Mouse (Mus musculus) midbrain, embryonic 11.5 days (tissue): ENCODE data around the gene Brap. TPM values are rescaled to one million over a fixed set of nuclear protein-coding genes. Genes with fewer than 3 reads are reported as not detected.

Source experiments
- ATAC-seq: fragments of 200-750 bp; cut with Nextera tagmentation; 2 replicates; pipeline ENCODE4 v1.8.0; 2017; ENCODE audit warnings: moderate TSS enrichment, moderate library complexity; ENCODE audit not compliant: low FRiP score
- DNase-seq: peaks from one replicate; pipeline ENCODE4 v3.0.0; 2015; ENCODE audit warnings: low spot score; ENCODE audit errors: missing footprints
- H3K27ac ChIP-seq: fragments of 300-500 bp; sonication (generic); 2 replicates; pipeline ENCODE4 v1.5.1; 2014; ENCODE audit warnings: low read depth, low read length
- H3K27me3 ChIP-seq: fragments of 300-500 bp; sonication (generic); 2 replicates; pipeline ENCODE4 v1.6.1; 2014; ENCODE audit warnings: mild to moderate bottlenecking, low read length, moderate library complexity, mixed read lengths; ENCODE audit not compliant: control insufficient read depth, insufficient read depth
- H3K36me3 ChIP-seq: fragments of 300-500 bp; sonication (generic); 2 replicates; pipeline ENCODE4 v1.6.1; 2014; ENCODE audit warnings: mild to moderate bottlenecking, low read length, moderate library complexity, mixed read lengths; ENCODE audit not compliant: control insufficient read depth, insufficient read depth
- H3K4me1 ChIP-seq: fragments of 300-500 bp; sonication (generic); 2 replicates; pipeline ENCODE4 v1.6.1; 2014; ENCODE audit warnings: low read length; ENCODE audit not compliant: control insufficient read depth, insufficient read depth
- H3K4me2 ChIP-seq: fragments of 300-500 bp; sonication (generic); 2 replicates; pipeline ENCODE4 v1.6.1; 2014; ENCODE audit warnings: mild to moderate bottlenecking, moderate library complexity
- H3K4me3 ChIP-seq: fragments of 300-500 bp; sonication (generic); 2 replicates; pipeline ENCODE4 v1.5.1; 2014; ENCODE audit warnings: low read depth, low read length
- H3K9ac ChIP-seq: fragments of 300-500 bp; sonication (generic); 2 replicates; pipeline ENCODE4 v1.6.1; 2014; ENCODE audit warnings: low read length
- H3K9me3 ChIP-seq: fragments of 300-500 bp; sonication (generic); 2 replicates; pipeline ENCODE4 v1.6.1; 2016; ENCODE audit warnings: low read length; ENCODE audit not compliant: control insufficient read depth
- WGBS: fragments of 180-500 bp; shearing (Covaris S2); extraction: QIAGEN DNeasy Blood & Tissue Kit; methylation state at CpG from one replicate; pipeline ENCODE4 v1.1.7; 2014; 5-methylcytosine and 5-hydroxymethylcytosine counted together
- polyA plus RNA-seq: library from polyadenylated mRNA; unstranded; fragments of >200 nt; fragmentation: Nextera tagmentation; extraction: Ambion mirVana; gene quantifications from 2 replicates; pipeline ENCODE4 v1.2.1, GENCODE M21; 2014

The Brap gene
- polyA plus RNA-seq, 1 experiment from 2014 or later, result 43.0 TPM

DNA sequence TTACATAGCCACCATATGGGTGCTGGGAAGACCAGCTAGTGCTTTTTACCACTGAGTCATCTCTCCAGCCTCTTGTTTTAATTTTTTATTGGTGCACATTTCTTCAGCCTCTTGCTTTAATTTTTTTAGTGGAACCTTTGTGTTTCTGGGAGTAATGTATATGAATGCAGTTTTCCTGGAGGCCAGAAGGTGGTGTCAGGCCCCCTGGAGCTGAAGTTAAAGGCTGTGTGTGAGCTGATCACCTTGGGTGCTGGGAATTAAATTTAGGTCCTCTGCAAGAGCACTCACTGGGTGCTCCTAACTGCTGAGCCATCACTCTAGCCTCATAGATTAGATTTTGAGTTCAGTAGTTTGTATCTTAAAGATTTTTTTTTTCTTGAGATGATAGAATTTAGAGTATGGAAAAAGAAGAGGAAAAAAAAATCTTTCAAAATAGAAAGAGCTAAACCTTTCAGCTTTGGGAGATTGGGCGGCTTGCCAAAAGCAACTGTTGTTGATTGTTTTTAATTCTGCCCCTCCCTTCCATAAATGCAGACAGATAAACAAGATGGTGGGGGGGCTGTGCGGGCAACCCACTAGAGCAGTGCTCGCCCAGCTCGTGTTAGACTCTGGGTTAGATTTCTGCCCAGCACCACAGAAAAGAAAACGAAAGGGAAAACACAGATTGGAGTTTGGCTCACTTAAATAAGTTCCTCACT is 60.7 kb downstream of the Brap start:
- WGBS, result 97% methylated on average over 5 of the region's 5 CpGs
- DNase-seq, result no peak

GRCm38 (mm10) chr5:121721841-121722240 is 61.5 kb downstream of the Brap start:
- ATAC-seq (no peak), DNase-seq (no peak)
- H3K36me3 ChIP-seq, result no peaks in the 10 kb centered on the region
- H3K4me2 ChIP-seq, result no peak overlapping the region
- H3K27me3 ChIP-seq, result no peaks in the 10 kb centered on the region
- H3K4me1 ChIP-seq, result no peaks in the 10 kb centered on the region
- H3K9ac ChIP-seq, result no peak overlapping the region
- WGBS, result 81% methylated on average over 3 of the region's 3 CpGs
- no peak overlapping the region for H3K27ac ChIP-seq
- no peak overlapping the region for H3K4me3 ChIP-seq
- no peaks in the 10 kb centered on the region for H3K9me3 ChIP-seq

More for the DNA sequence above, 60.7 kb downstream of the Brap start:
- no peak overlapping the region for H3K27ac ChIP-seq
- no peak for ATAC-seq
- no peaks in the 10 kb centered on the region for H3K36me3 ChIP-seq
- H3K4me3 ChIP-seq, result no peak overlapping the region
- H3K4me1 ChIP-seq, result no peaks in the 10 kb centered on the region; the same call in 1 of the 2 replicates
- no peak overlapping the region for H3K9ac ChIP-seq
- no peaks in the 10 kb centered on the region for H3K9me3 ChIP-seq
- no peaks in the 10 kb centered on the region for H3K27me3 ChIP-seq
- no peak overlapping the region for H3K4me2 ChIP-seq

GRCm38 (mm10) chr5:121724678-121725077 is 64.3 kb downstream of the Brap start:
- no peak for ATAC-seq
- WGBS, result 89% methylated on average over 1 of the region's 1 CpGs

DNA sequence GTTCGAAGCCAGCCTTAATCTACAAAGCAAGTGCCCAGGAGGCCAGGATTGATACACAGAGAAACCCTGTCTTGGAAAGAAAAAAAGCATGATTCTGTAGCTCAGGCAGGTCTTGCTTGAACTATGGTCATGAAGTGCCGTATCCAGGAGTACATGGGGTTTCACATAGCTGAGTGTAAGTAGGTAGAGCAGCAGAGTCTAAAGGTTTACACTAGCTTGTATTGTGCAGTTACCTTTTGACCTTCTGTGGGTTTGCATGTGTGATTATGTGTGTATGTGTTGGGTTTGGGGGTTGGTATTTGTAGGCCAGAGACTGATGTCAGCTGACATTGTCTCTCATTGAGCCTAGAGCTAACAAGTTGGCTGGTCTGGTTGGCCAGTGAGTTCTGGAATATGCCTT is 69.7 kb downstream of the Brap start:
- no peaks in the 10 kb centered on the region for H3K27me3 ChIP-seq
- H3K4me3 ChIP-seq, result no peak overlapping the region
- DNase-seq (no peak), ATAC-seq (no peak)
- no peak overlapping the region for H3K4me2 ChIP-seq
- no peak overlapping the region for H3K27ac ChIP-seq
- H3K9ac ChIP-seq, result no peak overlapping the region
- H3K9me3 ChIP-seq, result no peaks in the 10 kb centered on the region
- H3K36me3 ChIP-seq, result peaks cover 5% of the 10 kb centered on the region
- no peaks in the 10 kb centered on the region for H3K4me1 ChIP-seq
- 93% methylated on average over 2 of the region's 2 CpGs for WGBS

More at GRCm38 (mm10) chr5:121724678-121725077, 64.3 kb downstream of the Brap start:
- Histone ChIP-seq H3K9me3 (no peaks in the 10 kb centered on the region), H3K4me2 (no peak overlapping the region), H3K27ac (no peak overlapping the region), H3K9ac (no peak overlapping the region), H3K4me3 (no peak overlapping the region), H3K36me3 (no peaks in the 10 kb centered on the region), H3K4me1 (no peaks in the 10 kb centered on the region), H3K27me3 (no peaks in the 10 kb centered on the region)
- DNase-seq, result no peak

DNA sequence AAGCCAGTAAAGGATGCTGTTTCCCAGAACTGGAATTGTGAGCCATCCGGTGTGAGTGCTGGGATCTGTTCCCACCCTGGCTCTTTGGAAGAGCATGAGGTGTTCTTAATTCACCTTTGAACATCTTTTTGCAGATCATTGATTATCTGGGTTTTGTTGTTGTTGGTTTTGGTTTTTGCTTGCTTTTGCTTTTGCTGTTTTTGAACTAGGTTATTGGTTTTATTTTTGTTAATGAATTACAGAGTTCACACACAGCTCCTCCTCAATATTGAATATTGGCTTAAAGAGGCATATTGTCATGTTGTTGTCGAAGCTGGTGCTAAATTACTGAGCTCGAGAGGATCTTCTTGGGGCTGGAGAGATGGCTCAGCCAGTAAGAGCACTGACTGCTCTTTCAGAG is 76.3 kb downstream of the Brap start:
- Histone ChIP-seq H3K4me3 (no peak overlapping the region), H3K9ac (no peak overlapping the region), H3K9me3 (no peaks in the 10 kb centered on the region), H3K4me2 (no peak overlapping the region), H3K27me3 (no peaks in the 10 kb centered on the region), H3K27ac (no peak overlapping the region), H3K4me1 (no peaks in the 10 kb centered on the region), H3K36me3 (peaks cover 5% of the 10 kb centered on the region)
- 93% methylated on average over 3 of the region's 3 CpGs for WGBS
- no peak for DNase-seq
- no peak for ATAC-seq

Other genes with a start within 250 kb of the Brap start
- 0.66 and 1.1 TPM in 2 replicates for gene Tmem116, start 208.7 kb upstream of the Brap start, polyA plus RNA-seq
- 112 and 122 TPM in 2 replicates for gene Erp29, start 208.1 kb upstream of the Brap start, polyA plus RNA-seq
- 0.07 TPM in 1 of 2 replicates, not detected in the other for gene Adam1b, start 157.1 kb upstream of the Brap start, polyA plus RNA-seq
- 2.2 and 3.0 TPM in 2 replicates for gene Adam1a, start 115.1 kb upstream of the Brap start, polyA plus RNA-seq
- gene Gm42878, start 115.1 kb upstream of the Brap start, polyA plus RNA-seq, result not detected in 2 replicates
- 52.1 and 53.5 TPM in 2 replicates for gene Mapkapk5, start 114.7 kb upstream of the Brap start, polyA plus RNA-seq
- gene Aldh2, start 66.7 kb upstream of the Brap start, polyA plus RNA-seq, result 53.3 and 54.9 TPM in 2 replicates
- 1.5 TPM in 2 replicates for gene Acad12, start 41.6 kb upstream of the Brap start, polyA plus RNA-seq
- gene Acad10, start within 50 bp of the Brap start, polyA plus RNA-seq, result 2.5 and 2.6 TPM in 2 replicates
- 59.2 and 66.8 TPM in 2 replicates for gene Atxn2, start 50.8 kb downstream of the Brap start, polyA plus RNA-seq
- gene Sh2b3, start 177.1 kb downstream of the Brap start, polyA plus RNA-seq, result 5.8 and 9.4 TPM in 2 replicates
- 25.9 and 27.9 TPM in 2 replicates for gene Pheta1, start 188.4 kb downstream of the Brap start, polyA plus RNA-seq